Mouse (Mus musculus): Measurements from ENCODE around the gene Sdccag8.

DNA sequence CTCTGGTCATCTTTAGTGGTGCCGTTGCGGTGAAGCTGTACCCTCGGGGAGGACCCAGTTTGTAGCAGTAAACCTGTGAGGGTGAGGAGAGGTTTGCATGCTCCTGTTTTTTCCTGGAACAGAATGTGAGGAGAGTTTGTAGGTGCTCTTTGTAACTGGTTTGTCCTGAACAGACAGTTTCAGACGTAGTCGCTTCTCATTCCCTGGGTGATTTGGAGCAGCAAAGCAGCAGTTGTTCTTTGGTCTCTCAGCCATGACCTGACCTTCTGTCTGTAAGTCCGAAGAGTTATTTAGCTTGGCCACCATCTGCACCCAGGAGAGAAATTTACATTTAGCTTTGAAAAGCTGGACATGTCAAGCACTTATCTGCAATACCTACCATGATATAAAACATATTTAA is 65.2 kb downstream of the Sdccag8 start:
- TF ChIP-seq POLR2A (IDR thresholded peaks at IDR 0.05; ENCODE audit: insufficient read depth, low read length) (no peak), CTCF (IDR thresholded peaks at IDR 0.05; ENCODE audit: low read depth, low read length) (no peak), EP300 (IDR thresholded peaks at IDR 0.05; ENCODE audit: insufficient read depth, low read depth, low read length) (no peak)

Measured in ES-Bruce4 (cell line).